Mouse (Mus musculus) brown adipose tissue, adult 24 weeks (tissue): ENCODE data around the gene Armh4. TPM values are rescaled to one million over a fixed set of nuclear protein-coding genes. Genes with fewer than 3 reads are reported as not detected.
A peak's percentile ranks its signal among the peaks of the same experiment; 100 is the strongest.
"Not testable (repeated sequence)": the region's sequence is repeated elsewhere in the genome, so short reads cannot be mapped to it uniquely, and the experiment has no call there.

ENCODE experiments used
- H3K27ac ChIP-seq: fragments of 200-500 bp; replicated peaks from 2 replicates; pipeline ENCODE4 v1.5.1; 2012; ENCODE audit warnings: low read depth, mild to moderate bottlenecking, low read length
- H3K4me1 ChIP-seq: fragments of 200-500 bp; 2 replicates; pipeline ENCODE4 v1.6.1; 2012; ENCODE audit warnings: low read length, mixed read lengths; ENCODE audit not compliant: control insufficient read depth, insufficient read depth, insufficient read length
- H3K4me3 ChIP-seq: fragments of 200-500 bp; 2 replicates; pipeline ENCODE4 v1.5.1; 2012; ENCODE audit warnings: low read depth, mild to moderate bottlenecking, low read length, moderate library complexity; ENCODE audit not compliant: insufficient read depth
- polyA plus RNA-seq: library from polyadenylated mRNA; stranded (reverse); fragments of >200 nt; gene quantifications from 2 replicates; pipeline ENCODE4 v1.2.4, GENCODE M21; 2012; ENCODE audit not compliant: missing spikeins, insufficient read depth, insufficient read length

The Armh4 gene
- polyA plus RNA-seq, result 0.25 and 0.44 TPM in 2 replicates

- Histone ChIP-seq H3K4me3 (peak within 1 kb of the TSS; percentile 54), H3K27ac (no peak within 1 kb of the TSS), H3K4me1 (peaks cover 4% of the 10 kb centered on the region; the same call in 1 of the 2 replicates)
Measured at GRCm38 (mm10) chr14:49782715-49783531, at the start of gene Armh4. Gene Armh4, minus strand, starts transcription at chr14:49783383.

DNA sequence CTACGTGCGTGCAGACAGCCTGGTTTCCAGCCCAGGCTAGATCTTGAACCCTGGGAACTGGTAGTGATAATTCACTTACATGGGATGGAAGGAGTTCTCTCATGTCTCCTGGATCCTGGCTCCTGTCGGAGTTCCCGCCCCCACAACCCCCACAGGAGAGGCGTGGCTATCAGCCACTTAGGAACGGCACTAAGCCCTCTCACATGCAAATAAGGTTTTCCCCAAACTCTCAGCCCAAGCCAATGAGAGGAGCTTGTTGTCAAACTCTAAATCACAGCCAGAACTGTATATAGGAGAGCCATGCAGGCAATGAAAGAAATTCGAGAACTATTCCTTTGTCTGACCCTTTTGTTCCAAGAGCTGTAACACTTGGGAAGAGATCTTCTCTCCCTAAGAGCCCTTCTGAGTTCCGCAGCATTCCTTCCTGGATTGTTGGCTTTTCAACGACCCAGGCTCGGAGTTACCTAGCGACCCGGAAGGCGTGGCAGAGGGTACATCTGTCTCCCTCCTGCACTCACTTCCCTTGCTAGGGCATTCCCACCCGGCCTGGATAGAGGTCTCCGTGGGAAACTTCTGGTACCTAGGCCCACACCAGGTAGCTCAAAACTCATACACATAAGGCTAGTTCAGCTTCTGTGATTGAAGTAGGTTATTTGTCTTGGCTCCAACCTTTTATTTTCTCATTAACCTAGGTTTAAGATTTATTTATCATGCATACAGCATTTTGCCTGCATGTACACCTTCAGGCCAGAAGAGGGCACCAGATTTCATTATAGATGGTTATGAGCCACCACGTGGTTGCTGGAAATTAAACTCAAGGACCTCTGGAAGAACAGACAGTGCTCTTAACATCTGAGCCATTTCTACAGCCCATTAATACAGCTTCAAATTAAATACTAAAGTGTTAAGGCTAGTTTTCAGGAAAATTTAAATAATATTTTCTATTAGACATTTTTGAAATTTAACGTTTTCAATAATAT, 46.3 kb upstream of the Armh4 start:
- Histone ChIP-seq H3K4me3 (no peak overlapping the region), H3K4me1 (no peaks in the 10 kb centered on the region; the same call in 1 of the 2 replicates), H3K27ac (no peak overlapping the region)

GRCm38 (mm10) chr14:49819721-49820440, 36.7 kb upstream of the Armh4 start:
- H3K4me1 ChIP-seq, H3K4me3 ChIP-seq, H3K27ac ChIP-seq: not testable (repeated sequence)

- H3K4me1 ChIP-seq, H3K4me3 ChIP-seq, H3K27ac ChIP-seq: not testable (repeated sequence)
Measured at GRCm38 (mm10) chr14:49818713-49819208, 35.6 kb upstream of the Armh4 start.

DNA sequence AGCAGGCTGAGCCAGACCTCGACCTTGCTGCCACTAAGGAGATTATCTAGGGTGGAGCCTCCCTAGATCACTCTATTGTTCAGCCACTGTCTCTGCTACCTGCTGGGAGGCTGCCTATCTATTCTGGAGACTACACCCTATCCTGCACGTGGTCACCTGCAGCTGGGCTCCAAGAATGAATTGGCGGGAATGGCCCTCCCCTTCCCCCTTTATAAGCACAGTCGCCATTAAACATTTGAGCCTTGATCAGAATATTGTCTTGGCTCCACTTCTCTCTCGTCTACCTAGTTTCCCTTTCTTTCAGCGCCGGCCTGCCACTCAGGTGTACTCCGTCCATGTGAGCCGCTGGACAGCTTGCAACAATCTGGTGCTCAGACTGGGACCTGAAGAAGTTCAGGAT, 29.8 kb upstream of the Armh4 start:
- H3K4me3 ChIP-seq, H3K4me1 ChIP-seq, H3K27ac ChIP-seq: not testable (repeated sequence)

GRCm38 (mm10) chr14:49805051-49805450, 21.9 kb upstream of the Armh4 start:
- not testable (repeated sequence) for H3K4me3 ChIP-seq, H3K27ac ChIP-seq, H3K4me1 ChIP-seq

DNA sequence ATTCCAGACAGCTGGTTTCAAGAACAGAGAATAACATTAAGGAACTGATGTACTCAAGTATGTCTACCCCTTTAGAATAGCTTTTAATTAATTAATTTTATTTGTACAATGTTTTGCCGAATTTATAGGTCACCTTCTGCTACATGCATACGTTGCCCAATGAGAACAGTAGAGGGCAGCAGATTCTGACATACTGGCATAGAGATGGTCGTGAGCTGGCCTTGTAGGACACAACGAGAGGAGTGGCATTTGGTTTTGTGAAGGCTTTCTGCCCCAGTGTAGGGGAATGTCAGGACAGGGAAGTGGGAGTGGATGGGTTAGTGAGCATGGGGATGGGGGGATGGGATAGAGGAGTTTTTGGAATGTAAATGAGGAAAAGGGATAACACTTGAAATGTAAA, 18.3 kb upstream of the Armh4 start:
- Histone ChIP-seq H3K27ac (no peak overlapping the region), H3K4me3 (no peak overlapping the region), H3K4me1 (no peaks in the 10 kb centered on the region)

GRCm38 (mm10) chr14:49793948-49794347, 10.8 kb upstream of the Armh4 start:
- Histone ChIP-seq H3K4me3 (no peak overlapping the region), H3K4me1 (no peaks in the 10 kb centered on the region), H3K27ac (no peak overlapping the region)

DNA sequence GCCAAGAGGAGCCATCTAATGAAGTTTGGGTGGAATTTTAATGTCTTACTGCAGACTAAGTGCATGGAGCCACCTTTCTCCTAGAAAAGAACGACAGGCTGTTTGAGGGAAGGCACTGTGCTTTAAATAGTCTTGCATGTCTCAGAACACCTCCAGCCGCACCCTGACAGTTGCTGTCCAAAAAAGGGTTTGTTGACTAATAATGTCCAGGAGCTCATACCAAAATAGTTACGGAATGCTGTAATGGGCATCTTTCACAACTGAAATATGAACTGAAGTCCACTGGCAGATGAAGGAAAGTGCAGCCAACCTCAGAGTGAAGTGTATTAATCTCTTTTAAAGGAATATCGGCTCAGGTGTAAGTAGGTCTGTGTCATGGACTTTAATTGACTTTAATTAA, 7.4 kb upstream of the Armh4 start:
- H3K27ac ChIP-seq, result no peak overlapping the region
- no peaks in the 10 kb centered on the region for H3K4me1 ChIP-seq
- H3K4me3 ChIP-seq, result no peak overlapping the region

DNA sequence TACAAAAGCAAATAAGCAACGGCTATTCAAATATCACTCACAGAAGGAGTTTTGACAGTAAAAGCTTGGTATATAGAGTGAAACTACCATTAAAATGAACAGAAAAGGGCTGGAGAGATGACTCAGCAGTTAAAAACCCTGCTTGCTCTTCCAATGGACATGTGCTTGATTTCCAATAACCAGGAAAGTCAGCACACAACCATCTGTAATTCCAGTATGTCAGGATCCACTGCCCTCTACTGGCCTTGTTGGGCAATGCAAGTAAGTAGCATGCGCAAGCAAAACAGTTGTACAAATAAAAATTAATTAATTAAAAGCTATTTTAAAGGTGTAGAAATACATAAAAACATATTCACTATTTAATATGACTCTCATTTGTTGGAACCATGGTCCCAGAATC, 2.6 kb upstream of the Armh4 start:
- Histone ChIP-seq H3K27ac (no peak overlapping the region), H3K4me1 (peaks cover 4% of the 10 kb centered on the region; the same call in 1 of the 2 replicates), H3K4me3 (no peak overlapping the region)

GRCm38 (mm10) chr14:49783866-49784265, 683 bp upstream of the Armh4 start:
- Histone ChIP-seq H3K27ac (no peak overlapping the region), H3K4me3 (no peak overlapping the region), H3K4me1 (peaks cover 4% of the 10 kb centered on the region; the same call in 1 of the 2 replicates)

GRCm38 (mm10) chr14:49780416-49780815, 2.8 kb downstream of the Armh4 start:
- Histone ChIP-seq H3K4me1 (peaks cover 4% of the 10 kb centered on the region; the same call in 1 of the 2 replicates), H3K27ac (no peak overlapping the region), H3K4me3 (no peak overlapping the region)

GRCm38 (mm10) chr14:49777539-49777938, 5.6 kb downstream of the Armh4 start:
- H3K27ac ChIP-seq, H3K4me3 ChIP-seq, H3K4me1 ChIP-seq: not testable (repeated sequence)

GRCm38 (mm10) chr14:49771746-49772145, 11.4 kb downstream of the Armh4 start:
- no peaks in the 10 kb centered on the region for H3K4me1 ChIP-seq
- H3K4me3 ChIP-seq, result no peak overlapping the region
- no peak overlapping the region for H3K27ac ChIP-seq
